In the genomic region with DNA sequence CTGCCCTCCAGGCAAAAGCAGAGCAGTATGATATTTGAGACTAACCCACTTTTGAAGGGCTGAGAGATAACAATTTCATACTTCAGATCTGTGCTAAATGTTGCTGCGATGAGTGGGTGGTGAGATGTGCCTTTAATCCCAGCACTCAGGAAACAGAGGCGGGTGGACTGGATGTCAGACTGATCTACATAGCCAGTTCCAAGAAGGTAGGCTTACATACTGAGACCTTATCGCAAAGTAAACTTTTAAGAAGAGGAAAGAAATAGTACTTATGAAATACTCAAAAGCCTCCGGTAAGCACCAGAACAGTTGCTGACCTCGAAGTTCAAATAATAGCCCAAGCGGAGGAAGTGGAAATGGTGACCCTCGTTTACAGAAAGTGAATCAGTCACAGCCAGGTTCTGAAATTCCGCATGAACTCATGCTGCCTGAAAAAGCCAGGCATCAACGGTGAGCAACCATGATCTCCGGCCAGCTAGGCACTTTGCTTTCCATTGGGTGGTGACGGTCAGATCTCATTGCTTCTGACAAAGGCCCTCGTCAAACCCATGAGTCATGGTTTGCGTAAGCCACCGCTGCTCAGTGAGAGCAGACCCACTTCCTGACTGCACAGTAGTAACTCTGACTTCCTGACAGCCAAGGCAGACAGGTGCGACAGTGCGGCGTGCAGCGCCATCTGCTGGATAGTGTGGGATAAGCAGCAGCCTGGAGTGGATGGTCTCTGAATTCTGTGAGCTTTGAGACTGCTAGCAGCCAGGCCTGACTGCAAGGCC, we compare ENCODE assay signal across 8 mouse cellular contexts. TPM values are rescaled to one million over a fixed set of nuclear protein-coding genes. Genes with fewer than 3 reads are reported as not detected.
DNase-seq lines count a peak whose midpoint lies in the region; ATAC-seq and TF ChIP-seq lines count a peak whose summit lies in the region.

No protein-coding gene starts in this region.

- no peaks in the 10 kb centered on the region for H3K36me3 ChIP-seq in ES-E14 (ENCODE audit: control insufficient read depth, insufficient read depth, low read length, poor library complexity, severe bottlenecking)
- H3K36me3 ChIP-seq in forebrain, embryonic 16.5 days (ENCODE audit: control insufficient read depth, insufficient read depth) = no peaks in the 10 kb centered on the region
- H3K36me3 ChIP-seq in lung, embryonic 15.5 days = no peaks in the 10 kb centered on the region

- no peak overlapping the region for H3K27ac ChIP-seq in ES-E14 (ENCODE audit: insufficient read depth, low read depth, low read length, poor library complexity, severe bottlenecking)
- no peak overlapping the region for H3K27ac ChIP-seq in forebrain, embryonic 16.5 days (ENCODE audit: low read length)
- 0 out of 2 replicates have a peak overlapping the region, but pooled peaks have one; percentile 30 for H3K27ac ChIP-seq in lung, embryonic 15.5 days

- peak; percentile 99 for ATAC-seq in forebrain, embryonic 16.5 days
- peak; percentile 95 for ATAC-seq in lung, embryonic 15.5 days (ENCODE audit: borderline replicate concordance, extremely low read depth, low FRiP score, low TSS enrichment)

- no peaks in the 10 kb centered on the region for H3K9me3 ChIP-seq in ES-E14 (ENCODE audit: control insufficient read depth, insufficient read depth, low read depth, low read length)
- H3K9me3 ChIP-seq in forebrain, embryonic 16.5 days (ENCODE audit: control insufficient read depth, low read length) = no peaks in the 10 kb centered on the region
- H3K9me3 ChIP-seq in lung, embryonic 15.5 days = no peaks in the 10 kb centered on the region

- 0 out of 4 replicates have a peak overlapping the region, but pooled peaks of 1 of the 2 experiments have one; percentile 0 for H3K4me3 ChIP-seq in ES-E14 (ENCODE audit: insufficient read depth in 1 of 2, low read depth in 1 of 2, low read length in 2 of 2, poor library complexity in 1 of 2, severe bottlenecking in 1 of 2)
- peak overlapping the region; percentile 1; the same call in 1 of the 2 replicates for H3K4me3 ChIP-seq in forebrain, embryonic 16.5 days (replicated peaks; ENCODE audit: low read length)
- H3K4me3 ChIP-seq in lung, embryonic 15.5 days = peak overlapping the region; percentile 23

- H3K4me2 ChIP-seq in forebrain, embryonic 16.5 days (ENCODE audit: low read length) = peak overlapping the region; percentile 45
- H3K4me2 ChIP-seq in lung, embryonic 15.5 days = peak overlapping the region; percentile 51

- in situ Hi-C loops in ES-E14 (cut with MboI; ENCODE audit: low sequenced_read_pairs in 2 of 2, unreplicated experiment in 2 of 2) = loop anchor here in 1 of 2 experiments (10.0 kb wide), 1 partner anchor 573 kb away; no protein-coding TSS in a partner anchor

- peak overlapping the region; percentile 55; the same call in 1 of the 2 replicates for H3K9ac ChIP-seq in ES-E14 (ENCODE audit: insufficient read depth, low read depth, low read length, poor library complexity, severe bottlenecking)
- H3K9ac ChIP-seq in forebrain, embryonic 16.5 days (replicated peaks; ENCODE audit: low read depth, low read length) = no peak overlapping the region
- H3K9ac ChIP-seq in lung, embryonic 15.5 days = no peak overlapping the region

- peaks cover 0 to 22% of the 10 kb centered on the region in 2 experiments; a peak in 2 of 4 replicates for H3K4me1 ChIP-seq in ES-E14 (ENCODE audit: control insufficient read depth in 2 of 2, insufficient read depth in 2 of 2, low read length in 2 of 2, poor library complexity in 1 of 2)
- no peaks in the 10 kb centered on the region for H3K4me1 ChIP-seq in forebrain, embryonic 16.5 days (replicated peaks; ENCODE audit: control insufficient read depth, insufficient read depth, low read length)
- H3K4me1 ChIP-seq in lung, embryonic 15.5 days = no peaks in the 10 kb centered on the region

- WGBS in forebrain, embryonic 16.5 days = 36% methylated on average over 18 of the region's 18 CpGs
- 13% methylated on average over 18 of the region's 18 CpGs for WGBS in lung, embryonic 15.5 days

- no peaks in the 10 kb centered on the region for H3K27me3 ChIP-seq in forebrain, embryonic 16.5 days (replicated peaks; ENCODE audit: control insufficient read depth, insufficient read depth, low read length)
- no peaks in the 10 kb centered on the region for H3K27me3 ChIP-seq in lung, embryonic 15.5 days

- peak; percentile 88 for DNase-seq in ES-E14 (ENCODE audit: low read depth, low spot score)
- peak; percentile 74 for DNase-seq in cerebellum, adult 11-12 months
- DNase-seq in heart, postnatal 4 days = peak; percentile 95
- peak; percentile 87 to 96 for DNase-seq in layer of hippocampus, adult 8-10 months (ENCODE audit: low spot score in 2 of 2)
- peak; percentile 80 for DNase-seq in ovary, adult 18-20 months (ENCODE audit: low spot score)
- peak; percentile 94 for DNase-seq in thymus, postnatal 0 days (ENCODE audit: low spot score)

TF ChIP-seq in ES-E14, 5 proteins besides CTCF, POLR2A, EP300 and RAD21:
- TF ChIP-seq CHD2 (IDR thresholded peaks at IDR 0.05; ENCODE audit: low read depth, low read length) = no peak
- 0 out of 2 replicates have a peak, but pooled peaks have one; percentile 6 for TF ChIP-seq ZNF384 (IDR thresholded peaks at IDR 0.05; ENCODE audit: low read depth, low read length)
- peak; percentile 91 for TF ChIP-seq MAFK (IDR thresholded peaks at IDR 0.05; ENCODE audit: insufficient read depth, low read depth, low read length)
- peak; percentile 99 for TF ChIP-seq ZC3H11A (IDR thresholded peaks at IDR 0.05; ENCODE audit: borderline replicate concordance, low read depth, low read length)
- no peak for TF ChIP-seq HCFC1 (IDR thresholded peaks at IDR 0.05; ENCODE audit: borderline replicate concordance, insufficient read depth, low read length)

RNA-seq across cellular contexts. Expression of gene Glrx, which starts 42.1 kb away (rescaled TPM):
- 11.9 TPM in 2 replicates for total RNA-seq in ES-E14 (2012; rRNA removed)
- polyA plus RNA-seq in forebrain, embryonic 16.5 days (2015; fragmentation: Nextera tagmentation; extraction: Ambion mirVana) = 30.4 and 32.2 TPM in 2 replicates
- total RNA-seq in heart, postnatal 4 days (2021) = 10 to 100 TPM; 72.4 to 80.8 TPM
- 10 to 100 TPM; 46.3 to 54.2 (median 48.7) TPM for total RNA-seq in layer of hippocampus, adult 8-10 months (2022)
- polyA plus RNA-seq in lung, embryonic 15.5 days (2015; fragmentation: Nextera tagmentation; extraction: Ambion mirVana) = 45.2 and 49.9 TPM in 2 replicates
- polyA plus RNA-seq in thymus, postnatal 0 days (2015; fragmentation: Nextera tagmentation; extraction: Ambion mirVana) = 42.9 and 46.2 TPM in 2 replicates
